Mouse (Mus musculus): ENCODE measurements around the gene Spon1.

DNA sequence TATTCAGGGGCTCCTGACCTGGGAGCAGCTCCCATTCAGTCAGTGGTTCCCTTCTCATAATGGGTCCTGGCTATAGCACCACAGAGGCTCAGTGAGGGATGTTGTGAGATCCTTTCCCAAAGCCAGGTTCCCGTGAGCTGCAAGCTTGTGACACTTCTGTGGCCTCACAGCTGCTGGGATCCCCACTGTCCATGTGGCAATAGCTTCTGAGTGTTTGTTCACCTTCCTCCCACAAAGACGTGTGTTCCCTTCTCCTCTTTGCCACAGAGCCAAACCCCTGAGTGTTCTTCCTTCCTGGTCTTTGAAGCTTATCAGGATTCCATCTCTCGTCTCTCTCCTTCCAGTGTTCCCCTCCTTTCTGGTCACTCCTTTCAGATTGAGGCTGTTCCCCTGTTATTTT, 90.3 kb downstream of the Spon1 start:
- TF ChIP-seq POLR2A (IDR thresholded peaks at IDR 0.05; ENCODE audit: insufficient read depth, low read length) (no peak), CTCF (IDR thresholded peaks at IDR 0.05; ENCODE audit: low read depth, low read length) (no peak), EP300 (IDR thresholded peaks at IDR 0.05; ENCODE audit: insufficient read depth, low read depth, low read length) (no peak)

Measured in ES-Bruce4 (cell line).